19 mouse cellular contexts compared by ENCODE assay signal in genomic region chr6:8638899-8639298, GRCm38 (mm10).
A peak's percentile ranks its signal among the peaks of the same experiment; 100 is the strongest.
DNase-seq lines count a peak whose midpoint lies in the region; ATAC-seq and TF ChIP-seq lines count a peak whose summit lies in the region.
"Had no signal": no experiment of that assay in that cellular context is flagged by ENCODE, and none has a peak within 500 bp of the region (broad histone marks: within the 10 kb centered on the region; RNA-seq: fewer than 3 reads in every experiment).

No protein-coding gene starts in this region.

- no peaks in the 10 kb centered on the region for H3K9me3 ChIP-seq in forebrain, embryonic 11.5 days (ENCODE audit: control insufficient read depth, low read length)
- no peaks in the 10 kb centered on the region for H3K9me3 ChIP-seq in forebrain, embryonic 15.5 days
- no peaks in the 10 kb centered on the region for H3K9me3 ChIP-seq in hindbrain, embryonic 11.5 days (ENCODE audit: control insufficient read depth, low read length)
- H3K9me3 ChIP-seq: limb, embryonic 13.5 days; midbrain, embryonic 13.5 days had no signal

- no peak overlapping the region for H3K27ac ChIP-seq in forebrain, embryonic 11.5 days (ENCODE audit: low read depth, low read length)
- no peak overlapping the region for H3K27ac ChIP-seq in forebrain, embryonic 15.5 days (replicated peaks)
- peak overlapping the region; percentile 66 for H3K27ac ChIP-seq in left cerebral cortex, adult 2 months
- no peak overlapping the region for H3K27ac ChIP-seq in hindbrain, embryonic 11.5 days (ENCODE audit: low read depth, low read length)
- H3K27ac ChIP-seq: heart, adult 2 months; hindbrain, embryonic 13.5 days; kidney, postnatal 0 days; limb, embryonic 13.5 days; macrophage; midbrain, embryonic 13.5 days had no signal

- H3K36me3 ChIP-seq in forebrain, embryonic 11.5 days (ENCODE audit: control insufficient read depth, insufficient read depth, low read length) = no peaks in the 10 kb centered on the region
- H3K36me3 ChIP-seq in forebrain, embryonic 15.5 days = no peaks in the 10 kb centered on the region
- no peaks in the 10 kb centered on the region for H3K36me3 ChIP-seq in hindbrain, embryonic 11.5 days (ENCODE audit: control insufficient read depth, insufficient read depth, low read length)
- H3K36me3 ChIP-seq: limb, embryonic 13.5 days; midbrain, embryonic 13.5 days had no signal

- no peak for TF ChIP-seq CTCF in left cerebral cortex, adult 2 months (IDR thresholded peaks at IDR 0.05)

- no peak overlapping the region for H3K4me2 ChIP-seq in forebrain, embryonic 11.5 days (ENCODE audit: low read depth, low read length, severe bottlenecking)
- no peak overlapping the region for H3K4me2 ChIP-seq in forebrain, embryonic 15.5 days (replicated peaks)
- H3K4me2 ChIP-seq in hindbrain, embryonic 11.5 days (replicated peaks; ENCODE audit: low read depth, low read length) = no peak overlapping the region
- H3K4me2 ChIP-seq: hindbrain, embryonic 13.5 days; limb, embryonic 13.5 days; midbrain, embryonic 13.5 days had no signal

- H3K4me1 ChIP-seq in forebrain, embryonic 11.5 days (replicated peaks; ENCODE audit: control insufficient read depth, insufficient read depth, low read length) = no peaks in the 10 kb centered on the region
- no peaks in the 10 kb centered on the region for H3K4me1 ChIP-seq in forebrain, embryonic 15.5 days
- no peaks in the 10 kb centered on the region for H3K4me1 ChIP-seq in hindbrain, embryonic 11.5 days (replicated peaks; ENCODE audit: control insufficient read depth, insufficient read depth, low read length)
- H3K4me1 ChIP-seq: hindbrain, embryonic 13.5 days; midbrain, embryonic 13.5 days had no signal

- peak; percentile 15 for DNase-seq in forebrain, embryonic 11.5 days (ENCODE audit: low spot score)
- DNase-seq in left cerebral cortex, adult 2 months (ENCODE audit: extremely low spot score in 1 of 2, low spot score in 2 of 2) = no peak
- no peak for DNase-seq in left cerebral cortex, postnatal 10 days (ENCODE audit: extremely low spot score in 1 of 2, low spot score in 2 of 2)
- peak; percentile 55 to 59 for DNase-seq in cerebellum, postnatal 25 days
- DNase-seq in thymus, postnatal 25 days = no peak
- DNase-seq in hindbrain, embryonic 11.5 days (ENCODE audit: low spot score) = no peak
- DNase-seq: adrenal gland, postnatal 10 days; embryo, embryonic 11 days; heart, adult 2 months; liver, postnatal 0 days had no signal

- ATAC-seq in forebrain, embryonic 11.5 days (replicated peaks; ENCODE audit: low FRiP score) = no peak
- no peak for ATAC-seq in forebrain, embryonic 15.5 days (replicated peaks)
- ATAC-seq in CD4-positive, CD25-positive, alpha-beta regulatory T cell, adult 4 months = peak; percentile 10
- ATAC-seq in hindbrain, embryonic 11.5 days (ENCODE audit: low FRiP score) = no peak
- ATAC-seq: intestine, postnatal 0 days; liver, postnatal 0 days; midbrain, embryonic 13.5 days had no signal

- intact Hi-C loops in left cerebral cortex, adult 2 months (cut with DNase I) = no loop called here
- intact Hi-C loops in left cerebral cortex, postnatal 10 days (cut with DNase I) = no loop called here

- H3K9ac ChIP-seq in forebrain, embryonic 11.5 days (ENCODE audit: low read length) = no peak overlapping the region
- no peak overlapping the region for H3K9ac ChIP-seq in forebrain, embryonic 15.5 days (replicated peaks)
- H3K9ac ChIP-seq in hindbrain, embryonic 11.5 days (ENCODE audit: low read depth, low read length) = no peak overlapping the region
- H3K9ac ChIP-seq: hindbrain, embryonic 13.5 days; limb, embryonic 13.5 days; liver, postnatal 0 days; midbrain, embryonic 13.5 days had no signal

- 84% methylated on average over 4 of the region's 4 CpGs for WGBS in forebrain, embryonic 11.5 days
- WGBS in forebrain, embryonic 15.5 days = 89% methylated on average over 4 of the region's 4 CpGs
- WGBS in hindbrain, embryonic 11.5 days = 84% methylated on average over 4 of the region's 4 CpGs

- no peaks in the 10 kb centered on the region for H3K27me3 ChIP-seq in forebrain, embryonic 11.5 days (ENCODE audit: control insufficient read depth, insufficient read depth, low read length)
- H3K27me3 ChIP-seq in forebrain, embryonic 15.5 days = no peaks in the 10 kb centered on the region
- H3K27me3 ChIP-seq in hindbrain, embryonic 11.5 days (ENCODE audit: control insufficient read depth, insufficient read depth, low read length) = no peaks in the 10 kb centered on the region
- H3K27me3 ChIP-seq: hindbrain, embryonic 13.5 days; limb, embryonic 13.5 days; midbrain, embryonic 13.5 days had no signal

- no peak overlapping the region for H3K4me3 ChIP-seq in forebrain, embryonic 11.5 days (ENCODE audit: low read depth, low read length)
- H3K4me3 ChIP-seq in forebrain, embryonic 15.5 days = no peak overlapping the region
- no peak overlapping the region for H3K4me3 ChIP-seq in left cerebral cortex, adult 2 months
- H3K4me3 ChIP-seq in hindbrain, embryonic 11.5 days (ENCODE audit: low read depth, low read length) = no peak overlapping the region
- H3K4me3 ChIP-seq: heart, adult 2 months; hindbrain, embryonic 13.5 days; limb, embryonic 13.5 days; midbrain, embryonic 13.5 days; myocyte had no signal

Comparison
In these comparisons a context has a peak if more than half of its experiments do, and no peak if none do; other contexts are left out.
1. DNase-seq: peak in forebrain, embryonic 11.5 days (single experiment) and cerebellum, postnatal 25 days (2 of 2); none in left cerebral cortex, adult 2 months (0 of 2), left cerebral cortex, postnatal 10 days (0 of 2), thymus, postnatal 25 days (single experiment) and hindbrain, embryonic 11.5 days (single experiment).